Mouse (Mus musculus): ENCODE measurements around the gene Max. TPM values are rescaled to one million over a fixed set of nuclear protein-coding genes. Genes with fewer than 3 reads are reported as not detected.
A peak's percentile ranks its signal among the peaks of the same experiment; 100 is the strongest.

Gene Max
- total and polyA plus RNA-seq, 3 experiments: 48.2 to 356 (median 164) TPM

DNA sequence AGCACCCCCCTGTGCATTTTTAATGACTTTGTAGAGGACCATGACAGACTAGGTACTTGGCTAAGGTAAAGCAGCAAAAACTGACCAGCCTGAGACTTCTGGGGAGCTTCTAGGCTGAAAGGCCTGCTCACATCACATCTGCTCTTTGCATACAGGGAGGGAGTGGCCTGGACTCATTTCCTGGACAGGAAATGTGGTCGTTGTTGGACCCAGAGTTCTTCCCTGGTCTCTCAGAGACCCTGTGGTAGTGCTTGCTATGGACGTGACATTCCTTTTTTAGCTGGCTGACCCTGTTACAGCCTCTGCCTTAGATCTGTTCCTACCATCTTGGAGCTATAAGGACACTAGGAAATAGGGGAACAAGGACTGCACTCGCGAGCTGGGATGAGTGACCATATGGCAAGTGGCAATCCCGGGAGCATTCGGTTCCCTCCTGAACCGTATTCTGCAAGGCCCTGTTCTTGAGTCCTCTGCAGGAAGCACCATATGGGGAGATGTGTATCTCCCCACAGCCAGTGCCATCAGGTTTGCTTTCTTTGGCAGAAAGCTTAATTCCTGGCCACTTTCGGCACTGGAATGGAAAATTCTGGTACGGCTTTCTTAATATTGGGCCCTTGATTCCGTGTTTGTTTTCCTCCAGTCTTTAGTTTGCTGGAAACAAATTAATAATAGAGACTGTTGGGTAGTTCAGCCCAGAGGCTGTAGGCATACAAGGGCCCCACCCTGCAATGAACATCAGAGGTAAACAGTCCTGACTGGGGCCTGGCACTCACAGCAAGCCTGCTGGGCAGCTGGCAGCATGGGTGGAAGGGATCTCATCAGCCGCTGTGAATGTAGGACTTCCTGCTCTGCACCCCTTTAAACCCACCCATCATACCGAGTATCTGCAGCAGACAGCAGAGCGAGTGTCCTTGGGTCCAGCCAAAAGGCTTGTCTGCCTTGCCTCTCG, 30.0 kb downstream of the Max start:
- Histone ChIP-seq H3K36me3 (ENCODE audit: control insufficient read depth in 1 of 2, insufficient read depth in 2 of 2, low read length in 2 of 2) (peaks cover 1 to 7% of the 10 kb centered on the region in 2 experiments; a peak in 3 of 4 replicates), H3K4me3 (ENCODE audit: control insufficient read depth in 1 of 2, insufficient read depth in 1 of 2, low read depth in 2 of 2, low read length in 2 of 2) (no peak overlapping the region), H3K9me3 (replicated peaks; ENCODE audit: insufficient read depth, low read length) (no peaks in the 10 kb centered on the region), H3K79me2 (ENCODE audit: control insufficient read depth, insufficient read depth, low read length, poor library complexity) (no peaks in the 10 kb centered on the region), H3K27ac (ENCODE audit: control insufficient read depth, low read depth, low read length) (no peak overlapping the region), H3K4me1 (ENCODE audit: control insufficient read depth in 1 of 2, insufficient read depth in 2 of 2, low read length in 2 of 2) (peaks cover 4 to 7% of the 10 kb centered on the region in 2 experiments), H3K9ac (ENCODE audit: control insufficient read depth, low read depth, low read length, poor library complexity, severe bottlenecking) (no peak overlapping the region), H3K27me3 (ENCODE audit: control insufficient read depth in 1 of 2, insufficient read depth in 2 of 2, low read length in 2 of 2) (no peaks in the 10 kb centered on the region)
- no peak for DNase-seq (ENCODE audit: low read depth, low spot score)
- no peak for TF ChIP-seq RCOR1 (IDR thresholded peaks at IDR 0.05; ENCODE audit: low read depth, low read length)
- TF ChIP-seq SIN3A (IDR thresholded peaks at IDR 0.05; ENCODE audit: low read length): no peak
- no peak for TF ChIP-seq RAD21 (IDR thresholded peaks at IDR 0.05; ENCODE audit: low read depth, low read length)
- no peak for TF ChIP-seq GATA1 (IDR thresholded peaks at IDR 0.05; ENCODE audit: low read depth, low read length)
- no peak for TF ChIP-seq POLR2AphosphoS5 (IDR thresholded peaks at IDR 0.05; ENCODE audit: borderline replicate concordance, low read depth, low read length)
- TF ChIP-seq ETS1 (IDR thresholded peaks at IDR 0.05; ENCODE audit: low read depth, low read length): no peak
- TF ChIP-seq ZMIZ1 (IDR thresholded peaks at IDR 0.05; ENCODE audit: low read depth, low read length): no peak
- TF ChIP-seq EP300 (IDR thresholded peaks at IDR 0.05; ENCODE audit: low read depth in 1 of 2, low read length in 2 of 2): no peak
- no peak for TF ChIP-seq TBP (IDR thresholded peaks at IDR 0.05; ENCODE audit: low read depth, low read length)
- no peak for TF ChIP-seq POLR2A (IDR thresholded peaks at IDR 0.05; ENCODE audit: control insufficient read depth in 1 of 2, insufficient read depth in 1 of 2, low read depth in 1 of 2, low read length in 2 of 2, poor library complexity in 1 of 2)
- TF ChIP-seq CTCF (IDR thresholded peaks at IDR 0.05 in 2 of 3, conservative IDR thresholded peaks at IDR 0.05 in 1 of 3; ENCODE audit: control insufficient read depth in 1 of 3, insufficient read depth in 1 of 3, low read depth in 2 of 3, low read length in 3 of 3, poor library complexity in 1 of 3, severe bottlenecking in 1 of 3): no peak
- TF ChIP-seq NELFE (IDR thresholded peaks at IDR 0.05; ENCODE audit: low read depth, low read length): no peak
- no peak for TF ChIP-seq MAZ (IDR thresholded peaks at IDR 0.05; ENCODE audit: low read depth, low read length)
- no peak for TF ChIP-seq USF1 (IDR thresholded peaks at IDR 0.05; ENCODE audit: low read depth, low read length)
- no peak for TF ChIP-seq CHD2 (IDR thresholded peaks at IDR 0.05; ENCODE audit: low read length)
- TF ChIP-seq GABPA (IDR thresholded peaks at IDR 0.05; ENCODE audit: low read depth, low read length): no peak
- no peak for TF ChIP-seq MYB (IDR thresholded peaks at IDR 0.05; ENCODE audit: low read depth, low read length)

DNA sequence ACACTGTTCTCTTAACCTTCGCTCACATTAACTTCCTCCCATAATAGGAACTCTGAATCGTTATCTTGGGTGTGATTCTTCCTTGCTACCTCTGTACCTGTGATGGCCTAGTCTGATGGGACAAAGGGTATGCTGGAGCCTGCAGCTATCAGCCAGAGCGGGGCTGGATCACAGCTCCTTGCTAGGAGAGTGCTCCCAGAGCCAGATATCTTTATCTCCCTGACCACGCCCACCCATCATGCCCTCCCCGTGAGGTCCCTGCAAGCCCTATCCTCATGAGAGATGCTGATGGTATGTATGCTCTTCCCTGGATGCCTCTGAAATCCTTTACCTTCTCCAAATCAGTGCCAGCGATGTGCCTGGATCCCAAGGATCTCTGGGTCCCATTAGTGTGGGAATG, 31.8 kb downstream of the Max start:
- H3K27ac ChIP-seq (ENCODE audit: control insufficient read depth, low read depth, low read length): no peak overlapping the region
- H3K4me1 ChIP-seq (ENCODE audit: control insufficient read depth in 1 of 2, insufficient read depth in 2 of 2, low read length in 2 of 2): peaks cover 4 to 7% of the 10 kb centered on the region in 2 experiments
- H3K9me3 ChIP-seq (replicated peaks; ENCODE audit: insufficient read depth, low read length): no peaks in the 10 kb centered on the region
- no peaks in the 10 kb centered on the region for H3K27me3 ChIP-seq (ENCODE audit: control insufficient read depth in 1 of 2, insufficient read depth in 2 of 2, low read length in 2 of 2)
- H3K9ac ChIP-seq (ENCODE audit: control insufficient read depth, low read depth, low read length, poor library complexity, severe bottlenecking): no peak overlapping the region
- TF ChIP-seq GATA1 (IDR thresholded peaks at IDR 0.05; ENCODE audit: low read depth, low read length): peak; percentile 47
- TF ChIP-seq SIN3A (IDR thresholded peaks at IDR 0.05; ENCODE audit: low read length): no peak
- H3K79me2 ChIP-seq (ENCODE audit: control insufficient read depth, insufficient read depth, low read length, poor library complexity): no peaks in the 10 kb centered on the region
- DNase-seq (ENCODE audit: low read depth, low spot score): peak; percentile 62
- peaks cover 0 to 7% of the 10 kb centered on the region in 2 experiments; a peak in 2 of 4 replicates for H3K36me3 ChIP-seq (ENCODE audit: control insufficient read depth in 1 of 2, insufficient read depth in 2 of 2, low read length in 2 of 2)
- no peak overlapping the region for H3K4me3 ChIP-seq (ENCODE audit: control insufficient read depth in 1 of 2, insufficient read depth in 1 of 2, low read depth in 2 of 2, low read length in 2 of 2)

Data from MEL (cell line).